Mouse (Mus musculus) myocyte (in vitro differentiated cells): ENCODE data around the gene Tubg2.

Source experiments
- E2F4 ChIP-seq: IDR thresholded peaks from one replicate; pipeline ENCODE4 v1.6.1; 2011; ENCODE audit warnings: mild to moderate bottlenecking, control low read depth, moderate library complexity; ENCODE audit not compliant: insufficient read depth
- MYOG ChIP-seq, 3 experiments: IDR thresholded peaks; one replicate each; pipeline ENCODE4 v1.6.1; 2011; ENCODE audit warnings: control low read depth in 2 of 3, low read depth in 2 of 3, mild to moderate bottlenecking in 2 of 3; ENCODE audit not compliant: insufficient read length in 2 of 3, control insufficient read depth in 1 of 3, insufficient read depth in 1 of 3
- POLR2A ChIP-seq: IDR thresholded peaks from one replicate; pipeline ENCODE4 v1.6.1; 2011; ENCODE audit warnings: low read depth, mild to moderate bottlenecking, control low read depth, moderate library complexity; ENCODE audit not compliant: insufficient read length
- POLR2AphosphoS2 ChIP-seq: IDR thresholded peaks from one replicate; pipeline ENCODE4 v1.6.1; 2011; ENCODE audit warnings: low read depth, control low read depth; ENCODE audit not compliant: insufficient read length
- REST ChIP-seq: IDR thresholded peaks from one replicate; pipeline ENCODE4 v1.6.1; 2011; ENCODE audit warnings: mild to moderate bottlenecking, control low read depth, moderate library complexity; ENCODE audit not compliant: insufficient read depth, insufficient read length
- TCF3 ChIP-seq: IDR thresholded peaks from one replicate; pipeline ENCODE4 v1.6.1; 2011; ENCODE audit warnings: low read depth, control low read depth; ENCODE audit not compliant: insufficient read length
- USF1 ChIP-seq: IDR thresholded peaks from one replicate; pipeline ENCODE4 v1.6.1; 2011; ENCODE audit warnings: low read depth, mild to moderate bottlenecking, control low read depth, moderate library complexity

DNA sequence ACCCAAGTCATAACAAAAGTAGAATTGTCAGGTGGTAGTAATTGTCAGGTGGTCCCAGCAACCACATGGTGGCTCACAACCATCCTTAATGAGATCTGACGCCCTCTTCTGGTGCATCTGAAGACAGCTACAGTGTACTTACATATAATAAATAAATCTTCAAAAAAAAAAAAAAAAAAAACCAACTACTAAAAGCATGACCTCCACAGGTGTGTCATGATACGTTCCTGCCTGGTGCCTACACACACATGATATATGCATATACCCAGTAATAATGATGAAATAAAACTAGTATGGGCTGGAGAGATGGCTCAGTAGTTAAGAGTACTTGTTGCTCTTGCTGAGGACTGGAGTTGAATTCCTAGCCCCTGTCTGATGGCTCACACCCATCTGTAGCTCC lies 4.6 kb upstream of the Tubg2 start:
- TF ChIP-seq E2F4 (no peak), POLR2A (no peak), USF1 (no peak), POLR2AphosphoS2 (no peak), TCF3 (no peak), REST (no peak), MYOG (IDR thresholded peaks at IDR 0.05; ENCODE audit: control insufficient read depth in 1 of 3, insufficient read depth in 1 of 3, insufficient read length in 2 of 3, low read depth in 2 of 3) (no peak)
